Mouse (Mus musculus) adrenal gland, adult 18-20 months (tissue): Measurements from ENCODE around the gene Frmd4b. TPM values are rescaled to one million over a fixed set of nuclear protein-coding genes. Genes with fewer than 3 reads are reported as not detected.
"Not testable (repeated sequence)": the region's sequence is repeated elsewhere in the genome, so short reads cannot be mapped to it uniquely, and the experiment has no call there.

Experiments used
- DNase-seq, 2 experiments: peaks; one replicate each; pipeline ENCODE4 v3.0.0; 2021 to 2022; ENCODE audit warnings: low spot score in 2 of 2
- total RNA-seq, 2 experiments: library from RNA; stranded (reverse); gene quantifications; 1 replicate in 1 of 2; 2 replicates in 1 of 2; pipeline ENCODE4 v1.2.3; 2021

The Frmd4b gene
- total RNA-seq, 2 experiments from 2014 or later, result 18.5 to 22.0 TPM

GRCm38 (mm10) chr6:97387388-97387787 is 230.0 kb downstream of the Frmd4b start:
- DNase-seq, result no peak

GRCm38 (mm10) chr6:97384918-97385317 is 232.4 kb downstream of the Frmd4b start:
- DNase-seq, result no peak

- DNase-seq, result no peak
Observed at GRCm38 (mm10) chr6:97381275-97381674, 236.1 kb downstream of the Frmd4b start.

GRCm38 (mm10) chr6:97370947-97371346 is 246.4 kb downstream of the Frmd4b start:
- no peak for DNase-seq

- DNase-seq, result no peak
Observed at GRCm38 (mm10) chr6:97370460-97370859, 246.9 kb downstream of the Frmd4b start.

GRCm38 (mm10) chr6:97363846-97364245 is 253.5 kb downstream of the Frmd4b start:
- no peak for DNase-seq

- not testable (repeated sequence) for DNase-seq
Observed at GRCm38 (mm10) chr6:97357606-97358005, 259.7 kb downstream of the Frmd4b start.

- DNase-seq, result no peak
Observed at GRCm38 (mm10) chr6:97356612-97357011, 260.7 kb downstream of the Frmd4b start.

- no peak for DNase-seq
Observed at GRCm38 (mm10) chr6:97355141-97355540, 262.2 kb downstream of the Frmd4b start.

- no peak for DNase-seq
Observed at GRCm38 (mm10) chr6:97353933-97354332, 263.4 kb downstream of the Frmd4b start.

- DNase-seq, result no peak
Observed at GRCm38 (mm10) chr6:97353371-97353770, 264.0 kb downstream of the Frmd4b start.

- DNase-seq, result no peak
Observed at GRCm38 (mm10) chr6:97352505-97353154, 264.7 kb downstream of the Frmd4b start.

GRCm38 (mm10) chr6:97349355-97350138 is 267.8 kb downstream of the Frmd4b start:
- DNase-seq, result no peak

GRCm38 (mm10) chr6:97346932-97347331 is 270.4 kb downstream of the Frmd4b start:
- DNase-seq, result no peak

GRCm38 (mm10) chr6:97346527-97346926 is 270.8 kb downstream of the Frmd4b start:
- no peak for DNase-seq

GRCm38 (mm10) chr6:97345921-97346320 is 271.4 kb downstream of the Frmd4b start:
- DNase-seq, result no peak

- DNase-seq, result no peak
Observed at GRCm38 (mm10) chr6:97342185-97342584, 275.2 kb downstream of the Frmd4b start.

- DNase-seq, result no peak
Observed at GRCm38 (mm10) chr6:97341628-97342027, 275.7 kb downstream of the Frmd4b start.

- DNase-seq, result no peak
Observed at GRCm38 (mm10) chr6:97341148-97341547, 276.2 kb downstream of the Frmd4b start.

GRCm38 (mm10) chr6:97340211-97340791 is 277.0 kb downstream of the Frmd4b start:
- no peak for DNase-seq

- DNase-seq, result no peak
Observed at GRCm38 (mm10) chr6:97339271-97339681, 278.1 kb downstream of the Frmd4b start.

GRCm38 (mm10) chr6:97338843-97339242 is 278.5 kb downstream of the Frmd4b start:
- DNase-seq, result no peak
